Mouse (Mus musculus): Measurements from ENCODE around the gene Gm49380. TPM values are rescaled to one million over a fixed set of nuclear protein-coding genes. Genes with fewer than 3 reads are reported as not detected.

Gene Gm49380
- polyA plus RNA-seq, 1 experiment from 2014 or later = not detected

GRCm38 (mm10) chr9:44094737-44095136, 18.6 kb downstream of the Gm49380 start:
- H3K4me2 ChIP-seq (replicated peaks; ENCODE audit: low read depth) = no peak overlapping the region
- no peak overlapping the region for H3K4me3 ChIP-seq (ENCODE audit: low read depth, low read length)
- DNase-seq (ENCODE audit: low spot score) = no peak
- H3K27ac ChIP-seq (replicated peaks) = no peak overlapping the region
- no peaks in the 10 kb centered on the region for H3K4me1 ChIP-seq (replicated peaks; ENCODE audit: control insufficient read depth, insufficient read depth)
- no peaks in the 10 kb centered on the region for H3K27me3 ChIP-seq (ENCODE audit: control insufficient read depth, insufficient read depth, low read length)
- no peak for ATAC-seq (ENCODE audit: low FRiP score, low TSS enrichment)
- H3K9me3 ChIP-seq (ENCODE audit: control insufficient read depth, low read length) = no peaks in the 10 kb centered on the region
- no peaks in the 10 kb centered on the region; the same call in 1 of the 2 replicates for H3K36me3 ChIP-seq (ENCODE audit: control insufficient read depth, insufficient read depth, low read length)
- 87% methylated on average over 3 of the region's 3 CpGs for WGBS
- no peak overlapping the region for H3K9ac ChIP-seq (ENCODE audit: low read length)
- TF ChIP-seq EP300 (optimal IDR thresholded peaks at IDR 0.05) (no peak), CTCF (IDR thresholded peaks at IDR 0.05; ENCODE audit: low read depth) (no peak)

GRCm38 (mm10) chr9:44093612-44094503, 19.4 kb downstream of the Gm49380 start:
- ATAC-seq (ENCODE audit: low FRiP score, low TSS enrichment) (peak; percentile 68), DNase-seq (ENCODE audit: low spot score) (peak; percentile 87)
- no peaks in the 10 kb centered on the region for H3K9me3 ChIP-seq (ENCODE audit: control insufficient read depth, low read length)
- no peaks in the 10 kb centered on the region for H3K4me1 ChIP-seq (replicated peaks; ENCODE audit: control insufficient read depth, insufficient read depth)
- 38% methylated on average over 24 of the region's 24 CpGs for WGBS
- no peak overlapping the region for H3K4me3 ChIP-seq (ENCODE audit: low read depth, low read length)
- no peak overlapping the region for H3K27ac ChIP-seq (replicated peaks)
- TF ChIP-seq EP300 (optimal IDR thresholded peaks at IDR 0.05) = no peak
- TF ChIP-seq CTCF (IDR thresholded peaks at IDR 0.05; ENCODE audit: low read depth) = peak; percentile 90
- H3K36me3 ChIP-seq (ENCODE audit: control insufficient read depth, insufficient read depth, low read length) = no peaks in the 10 kb centered on the region; the same call in 1 of the 2 replicates
- no peaks in the 10 kb centered on the region for H3K27me3 ChIP-seq (ENCODE audit: control insufficient read depth, insufficient read depth, low read length)
- H3K9ac ChIP-seq (ENCODE audit: low read length) = no peak overlapping the region
- H3K4me2 ChIP-seq (replicated peaks; ENCODE audit: low read depth) = no peak overlapping the region

GRCm38 (mm10) chr9:44088877-44089608, 24.3 kb downstream of the Gm49380 start:
- no peak for TF ChIP-seq EP300 (optimal IDR thresholded peaks at IDR 0.05)
- no peak for TF ChIP-seq CTCF (IDR thresholded peaks at IDR 0.05; ENCODE audit: low read depth)
- ATAC-seq (ENCODE audit: low FRiP score, low TSS enrichment) = no peak
- no peak for DNase-seq (ENCODE audit: low spot score)
- WGBS = 69% methylated on average over 12 of the region's 12 CpGs
- Histone ChIP-seq H3K9ac (ENCODE audit: low read length) (no peak overlapping the region), H3K27ac (replicated peaks) (peak overlapping the region; percentile 9; the same call in 1 of the 2 replicates), H3K4me1 (replicated peaks; ENCODE audit: control insufficient read depth, insufficient read depth) (peaks cover 8% of the 10 kb centered on the region; the same call in 1 of the 2 replicates), H3K4me2 (replicated peaks; ENCODE audit: low read depth) (no peak overlapping the region), H3K27me3 (ENCODE audit: control insufficient read depth, insufficient read depth, low read length) (no peaks in the 10 kb centered on the region), H3K9me3 (ENCODE audit: control insufficient read depth, low read length) (no peaks in the 10 kb centered on the region), H3K4me3 (ENCODE audit: low read depth, low read length) (no peak overlapping the region), H3K36me3 (ENCODE audit: control insufficient read depth, insufficient read depth, low read length) (no peaks in the 10 kb centered on the region; the same call in 1 of the 2 replicates)

GRCm38 (mm10) chr9:44087761-44088455, 25.4 kb downstream of the Gm49380 start:
- H3K9me3 ChIP-seq (ENCODE audit: control insufficient read depth, low read length) = no peaks in the 10 kb centered on the region
- no peaks in the 10 kb centered on the region for H3K27me3 ChIP-seq (ENCODE audit: control insufficient read depth, insufficient read depth, low read length)
- TF ChIP-seq EP300 (optimal IDR thresholded peaks at IDR 0.05) (no peak), CTCF (IDR thresholded peaks at IDR 0.05; ENCODE audit: low read depth) (no peak)
- H3K36me3 ChIP-seq (ENCODE audit: control insufficient read depth, insufficient read depth, low read length) = no peaks in the 10 kb centered on the region; the same call in 1 of the 2 replicates
- H3K4me1 ChIP-seq (replicated peaks; ENCODE audit: control insufficient read depth, insufficient read depth) = peaks cover 8% of the 10 kb centered on the region; the same call in 1 of the 2 replicates
- 0 out of 2 replicates have a peak overlapping the region, but pooled peaks have one; percentile 17 for H3K4me2 ChIP-seq (replicated peaks; ENCODE audit: low read depth)
- H3K4me3 ChIP-seq (ENCODE audit: low read depth, low read length) = no peak overlapping the region
- 0 out of 2 replicates have a peak overlapping the region, but pooled peaks have one; percentile 18 for H3K27ac ChIP-seq (replicated peaks)
- ATAC-seq (ENCODE audit: low FRiP score, low TSS enrichment) = no peak
- H3K9ac ChIP-seq (ENCODE audit: low read length) = no peak overlapping the region
- WGBS = 12% methylated on average over 15 of the region's 15 CpGs
- DNase-seq (ENCODE audit: low spot score) = peak; percentile 49

GRCm38 (mm10) chr9:44086960-44087359, 26.3 kb downstream of the Gm49380 start:
- H3K27ac ChIP-seq (replicated peaks) = no peak overlapping the region
- ATAC-seq (ENCODE audit: low FRiP score, low TSS enrichment) (no peak), DNase-seq (ENCODE audit: low spot score) (peak; percentile 64)
- H3K4me3 ChIP-seq (ENCODE audit: low read depth, low read length) = no peak overlapping the region
- TF ChIP-seq CTCF (IDR thresholded peaks at IDR 0.05; ENCODE audit: low read depth) = no peak
- TF ChIP-seq EP300 (optimal IDR thresholded peaks at IDR 0.05) = no peak
- no peaks in the 10 kb centered on the region for H3K9me3 ChIP-seq (ENCODE audit: control insufficient read depth, low read length)
- no peaks in the 10 kb centered on the region for H3K36me3 ChIP-seq (ENCODE audit: control insufficient read depth, insufficient read depth, low read length)
- H3K9ac ChIP-seq (ENCODE audit: low read length) = no peak overlapping the region
- 62% methylated on average over 10 of the region's 10 CpGs for WGBS
- H3K27me3 ChIP-seq (ENCODE audit: control insufficient read depth, insufficient read depth, low read length) = no peaks in the 10 kb centered on the region
- H3K4me1 ChIP-seq (replicated peaks; ENCODE audit: control insufficient read depth, insufficient read depth) = peaks cover 8% of the 10 kb centered on the region; the same call in 1 of the 2 replicates
- H3K4me2 ChIP-seq (replicated peaks; ENCODE audit: low read depth) = no peak overlapping the region
